Mouse (Mus musculus) retina, embryonic 14.5 days (tissue): ENCODE measurements around the gene Tfap2a.

Experiments used
- DNase-seq: peaks from one replicate; pipeline ENCODE4 v3.0.0-alpha.2; 2015; ENCODE audit warnings: low spot score

Gene Tfap2a

DNA sequence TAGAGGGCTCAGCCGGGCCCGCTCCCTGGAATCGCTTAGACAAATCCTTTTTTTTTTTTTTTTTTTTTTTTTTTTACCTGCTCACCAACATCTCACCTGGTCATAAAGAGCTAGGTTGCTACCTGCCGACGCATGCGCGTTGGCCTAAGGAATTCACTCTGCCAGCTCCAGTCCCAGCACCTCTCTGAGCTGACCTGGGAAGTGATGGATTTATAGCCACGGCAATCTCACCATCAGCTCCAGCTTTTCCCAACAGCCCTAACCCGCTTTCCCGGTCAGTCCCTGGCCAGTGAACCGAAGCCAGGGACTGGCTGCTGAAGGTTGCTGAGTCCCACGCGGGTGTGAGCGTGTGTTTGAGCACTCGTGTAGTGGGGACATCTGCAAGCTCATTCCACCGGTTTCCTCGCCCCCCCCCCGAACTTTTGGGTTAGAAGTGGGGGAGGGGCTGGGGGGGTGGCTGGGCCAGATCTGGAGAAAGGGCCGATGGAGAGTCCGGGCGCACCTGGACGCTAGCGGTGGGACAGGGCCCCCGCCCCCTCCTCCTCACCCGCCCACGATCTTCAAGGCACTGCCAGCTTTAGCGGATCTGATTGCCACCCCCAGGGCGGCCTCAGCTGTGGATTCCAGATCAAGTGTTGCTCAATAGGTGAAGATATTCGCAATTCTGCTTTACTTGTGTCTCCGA, at the start of gene Tfap2a:
Gene Tfap2a (minus strand): TSS at position 181 of the 685 bp plus-strand sequence.
- peak; percentile 49 for DNase-seq

DNA sequence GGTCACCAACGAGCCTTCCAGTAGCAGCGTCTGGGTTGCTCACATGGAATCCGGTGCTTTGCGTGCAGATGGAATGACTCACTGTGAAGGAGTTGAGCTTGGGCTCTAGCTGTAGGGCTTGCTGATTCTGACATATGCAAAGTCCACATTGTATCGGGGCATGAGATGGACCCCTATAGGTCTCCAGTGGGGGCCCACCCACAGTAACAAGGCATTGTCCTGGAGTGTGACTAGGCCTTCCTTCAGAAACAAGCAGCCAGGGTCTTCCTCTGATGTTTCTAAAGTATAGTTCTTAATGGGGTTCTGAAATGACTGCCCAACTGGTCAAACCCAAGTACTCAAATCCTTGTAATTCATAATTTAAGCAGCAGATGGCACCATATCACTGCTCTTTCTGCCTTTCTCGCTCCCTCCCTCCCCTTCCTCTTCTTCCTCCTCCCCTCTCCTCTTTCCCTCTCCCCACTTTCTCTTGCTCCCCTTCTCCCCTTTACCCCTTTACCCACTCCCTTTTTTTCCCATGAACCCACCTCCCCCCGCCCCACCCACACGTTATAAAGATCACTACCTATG, 46.1 kb upstream of the Tfap2a start:
- DNase-seq = peak; percentile 80

DNA sequence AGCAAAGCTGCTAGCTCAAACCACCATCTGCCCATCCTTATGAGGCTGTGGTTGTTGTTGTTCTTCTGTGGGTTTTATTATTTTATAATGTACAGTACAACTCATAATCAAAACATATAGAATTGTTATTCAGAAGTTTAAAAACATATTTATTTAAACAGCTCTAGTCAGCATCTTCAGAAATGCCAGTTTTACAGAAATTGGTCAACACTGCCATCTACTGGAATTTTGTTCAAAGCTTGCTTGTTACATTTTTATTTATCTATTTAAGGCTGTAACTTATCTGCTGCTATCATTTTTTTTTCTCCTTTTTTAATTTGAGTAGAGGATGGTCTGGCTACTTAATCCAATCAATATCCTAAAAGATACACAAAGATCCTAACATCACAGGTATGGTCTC, 19.8 kb upstream of the Tfap2a start:
- peak; percentile 75 for DNase-seq

DNA sequence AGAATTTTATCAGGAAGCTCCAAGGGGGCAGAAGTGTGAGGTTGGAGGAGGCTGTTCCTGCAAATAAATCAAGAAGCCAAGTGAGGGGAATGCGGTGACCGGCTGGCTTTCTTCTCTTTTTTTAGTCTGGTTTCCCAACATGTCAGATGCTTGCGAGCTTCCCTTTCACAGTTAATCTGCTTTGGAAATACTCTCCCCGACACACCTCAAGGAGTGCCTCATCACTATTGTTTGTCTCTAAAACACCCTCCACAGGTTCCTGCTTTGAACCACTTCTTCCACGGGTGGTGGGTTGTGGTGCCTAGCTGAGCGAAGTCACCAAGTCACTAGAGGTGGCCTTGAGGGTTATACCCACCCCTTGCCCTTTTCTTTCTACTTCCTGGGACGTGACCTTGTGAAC, 18.2 kb upstream of the Tfap2a start:
- DNase-seq = no peak

DNA sequence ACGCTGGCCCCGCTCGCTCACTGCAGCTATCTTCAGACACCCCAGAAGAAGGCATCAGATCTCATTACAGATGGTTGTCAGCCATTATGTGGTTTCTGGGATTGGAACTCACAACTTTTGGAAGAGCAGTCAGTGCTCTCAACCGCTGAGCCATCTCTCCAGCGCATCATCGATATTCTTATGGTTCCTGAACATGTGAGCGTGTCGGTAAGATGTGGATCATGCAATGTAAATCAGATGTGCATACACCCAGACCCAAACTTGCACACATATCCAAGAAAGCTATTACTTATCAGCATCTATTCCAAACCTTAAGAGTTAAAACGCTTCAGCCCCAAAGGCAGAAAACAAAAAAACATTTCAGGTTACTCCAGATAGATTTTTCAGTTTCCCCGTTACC, 15.9 kb upstream of the Tfap2a start:
- no peak for DNase-seq

DNA sequence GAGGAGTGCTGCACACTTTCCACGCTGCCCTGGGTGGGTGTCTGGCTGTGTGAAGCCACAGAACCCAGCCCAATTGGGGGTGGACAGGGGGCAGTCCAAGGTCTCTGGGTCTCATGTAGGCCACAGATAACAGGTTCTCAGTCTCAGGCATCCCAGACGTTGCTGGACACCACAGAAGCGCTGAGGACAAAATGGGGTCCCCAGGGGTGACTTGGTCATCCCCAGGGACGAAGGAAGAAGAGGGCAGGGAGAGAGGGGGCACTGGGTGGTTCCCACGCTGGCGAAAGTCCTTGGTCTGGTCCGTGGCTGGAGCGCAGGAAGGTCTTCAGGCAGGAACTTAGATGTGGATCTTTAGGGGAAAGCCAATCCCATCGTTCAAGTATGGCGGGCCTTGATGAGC, 13.7 kb upstream of the Tfap2a start:
- no peak for DNase-seq

DNA sequence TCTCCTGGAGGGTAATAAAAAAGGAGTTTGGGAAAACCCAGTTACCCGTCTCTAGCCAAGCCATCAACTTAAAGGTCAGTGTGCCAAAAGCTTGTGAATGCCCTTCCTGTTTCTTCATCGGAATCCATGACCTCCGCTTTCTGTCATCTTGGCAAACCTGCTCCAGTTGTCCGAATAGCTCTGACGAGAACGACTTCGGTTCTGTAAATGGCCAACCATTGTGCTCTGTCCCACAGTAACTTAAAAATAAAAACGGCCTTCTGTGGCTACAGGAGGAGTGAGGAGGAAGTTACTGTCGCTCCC, 11.4 kb upstream of the Tfap2a start:
- DNase-seq = no peak

DNA sequence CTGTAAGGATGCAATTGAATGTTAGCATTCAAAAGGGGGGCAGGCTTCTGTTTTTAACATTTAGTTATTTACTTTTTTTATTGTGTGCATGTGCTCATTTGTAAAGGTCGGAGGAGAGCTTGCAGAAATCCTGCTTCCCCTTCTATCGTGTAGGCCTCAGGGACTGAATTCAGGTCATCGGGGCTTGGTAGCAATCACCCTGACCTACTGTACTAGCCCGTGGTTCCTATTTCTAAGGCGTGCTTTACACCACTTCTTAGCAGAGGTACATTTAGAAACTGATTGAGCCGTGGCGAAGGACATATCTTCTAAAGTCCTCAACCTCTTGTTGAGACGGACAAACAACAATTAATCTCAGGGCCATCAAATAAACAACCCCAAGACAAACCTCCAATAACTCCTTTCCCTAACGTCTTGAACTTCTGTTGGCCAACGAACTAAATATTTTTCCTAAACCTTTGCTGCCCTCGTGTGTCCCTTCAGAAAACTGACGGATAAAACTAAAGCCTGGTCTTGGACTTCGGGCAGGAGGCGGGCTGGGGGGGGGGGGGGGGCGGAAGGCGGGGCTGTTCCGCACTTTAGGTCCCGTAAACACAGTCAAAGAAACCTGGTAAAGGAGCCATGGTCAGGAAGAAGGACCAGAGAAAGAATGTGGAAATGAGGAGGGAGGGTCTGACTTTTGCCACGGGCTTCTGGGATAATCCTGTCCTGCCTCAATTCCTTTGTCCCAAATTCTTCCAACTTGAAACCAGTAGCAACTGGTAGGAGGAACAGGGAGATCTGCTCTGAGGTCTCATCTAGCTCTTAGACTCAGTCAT, 10.8 kb upstream of the Tfap2a start:
- peak; percentile 86 for DNase-seq

DNA sequence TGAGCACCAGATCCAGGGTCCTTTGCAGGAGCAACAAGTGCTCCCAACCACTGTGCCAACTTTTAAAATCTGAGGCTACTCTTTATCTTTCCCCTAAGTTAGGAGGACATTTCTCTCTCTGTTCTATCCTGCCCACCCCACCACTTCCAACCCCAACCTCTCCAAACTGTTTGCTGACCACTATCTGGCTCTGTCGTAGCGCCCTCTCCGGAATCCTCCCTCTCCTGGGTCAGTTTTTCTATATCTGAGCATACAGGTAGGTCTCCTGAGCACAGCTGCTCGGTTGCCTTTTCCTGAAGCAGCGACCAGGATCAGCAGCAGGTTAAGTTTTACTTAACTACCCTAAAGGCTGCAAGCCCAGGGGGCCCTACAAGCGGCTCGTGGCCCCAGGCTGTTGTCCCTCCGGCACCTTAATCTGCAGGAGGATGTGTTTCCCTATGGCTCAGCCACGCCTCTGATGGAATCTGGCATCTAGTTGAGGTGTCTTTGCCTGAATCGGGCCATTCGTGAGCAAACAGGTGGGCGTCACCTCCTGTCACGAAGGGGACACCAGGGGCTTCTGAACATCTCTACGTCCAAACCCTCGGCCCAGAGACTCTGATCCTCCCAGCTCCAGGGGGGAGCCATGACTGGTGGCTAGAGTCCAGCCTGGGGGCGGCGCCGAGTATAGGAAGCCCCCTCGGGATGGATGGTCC, 6.1 kb upstream of the Tfap2a start:
- DNase-seq = no peak

DNA sequence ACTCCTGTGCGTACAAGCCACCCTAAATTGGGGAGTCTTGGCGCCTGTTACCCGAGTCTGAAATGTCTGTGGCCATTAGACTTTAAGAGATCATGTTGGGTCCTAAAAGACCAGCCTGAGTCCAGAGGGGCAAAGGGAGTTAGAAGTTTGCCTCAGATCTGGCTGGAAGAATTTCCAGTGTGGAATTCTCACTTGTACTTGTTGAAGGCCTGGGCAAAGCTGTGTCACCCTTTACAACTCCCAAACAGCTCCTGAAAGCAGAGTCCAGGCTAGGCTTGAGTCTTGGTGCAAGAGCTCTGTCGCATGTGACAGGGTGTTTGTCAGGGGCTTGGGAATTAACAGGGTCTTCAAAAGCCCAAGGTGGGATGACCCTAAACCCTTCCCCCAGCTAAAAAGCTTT, 5.0 kb upstream of the Tfap2a start:
- peak; percentile 17 for DNase-seq

DNA sequence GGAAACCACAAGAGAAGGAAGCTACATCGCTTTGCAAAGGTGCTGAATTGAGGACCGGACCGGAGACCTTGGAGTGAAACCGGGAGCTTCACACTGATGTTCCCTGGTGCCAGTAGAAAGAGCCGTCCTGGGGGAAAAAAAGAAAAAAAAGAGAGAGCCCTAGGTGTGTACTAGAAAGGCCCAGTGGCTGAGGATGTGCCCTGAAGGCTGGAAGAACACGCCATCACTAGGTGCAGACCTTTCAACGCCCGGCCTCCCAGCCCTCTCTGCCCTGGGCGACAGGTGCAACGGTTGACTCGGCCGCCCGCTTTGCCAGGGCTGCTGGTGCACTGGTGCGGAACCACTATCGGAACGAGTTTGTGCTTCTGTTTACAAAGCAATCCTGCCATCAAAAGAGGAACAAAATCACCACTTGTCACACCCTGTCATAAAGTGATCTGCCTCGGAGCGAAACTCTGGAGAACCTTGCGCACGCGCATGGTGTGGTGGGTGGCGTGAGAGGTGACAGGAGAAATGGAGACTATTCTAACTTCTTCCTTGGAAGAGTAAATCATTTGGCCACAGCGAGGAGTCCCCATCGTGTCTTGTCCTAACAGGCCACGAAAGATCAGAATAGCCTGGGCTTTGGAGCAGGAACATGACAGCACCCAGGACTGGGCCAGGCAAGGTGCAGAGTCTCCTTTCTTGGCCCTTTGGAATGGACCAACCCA, 3.8 kb upstream of the Tfap2a start:
- no peak for DNase-seq

DNA sequence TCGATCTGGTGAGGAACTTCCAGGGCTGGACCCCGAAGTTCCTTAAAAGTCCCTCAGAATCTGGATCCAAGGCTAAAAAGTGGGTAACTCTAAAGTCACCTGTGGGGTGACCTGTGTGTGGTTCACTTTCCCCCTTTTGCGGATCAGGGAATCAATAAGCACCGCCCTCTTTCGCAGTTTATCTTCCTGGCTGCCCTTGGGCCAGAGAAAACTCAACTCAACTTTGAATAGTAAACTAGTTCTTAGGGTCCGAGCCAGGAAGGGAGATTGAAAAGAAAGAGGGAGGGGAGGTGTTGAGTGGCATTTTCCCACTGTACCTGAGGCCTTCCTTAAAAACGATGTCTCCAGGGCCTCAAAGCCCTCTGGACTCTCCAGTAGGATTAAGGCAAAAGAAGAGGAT, 3.3 kb upstream of the Tfap2a start:
- DNase-seq = no peak

DNA sequence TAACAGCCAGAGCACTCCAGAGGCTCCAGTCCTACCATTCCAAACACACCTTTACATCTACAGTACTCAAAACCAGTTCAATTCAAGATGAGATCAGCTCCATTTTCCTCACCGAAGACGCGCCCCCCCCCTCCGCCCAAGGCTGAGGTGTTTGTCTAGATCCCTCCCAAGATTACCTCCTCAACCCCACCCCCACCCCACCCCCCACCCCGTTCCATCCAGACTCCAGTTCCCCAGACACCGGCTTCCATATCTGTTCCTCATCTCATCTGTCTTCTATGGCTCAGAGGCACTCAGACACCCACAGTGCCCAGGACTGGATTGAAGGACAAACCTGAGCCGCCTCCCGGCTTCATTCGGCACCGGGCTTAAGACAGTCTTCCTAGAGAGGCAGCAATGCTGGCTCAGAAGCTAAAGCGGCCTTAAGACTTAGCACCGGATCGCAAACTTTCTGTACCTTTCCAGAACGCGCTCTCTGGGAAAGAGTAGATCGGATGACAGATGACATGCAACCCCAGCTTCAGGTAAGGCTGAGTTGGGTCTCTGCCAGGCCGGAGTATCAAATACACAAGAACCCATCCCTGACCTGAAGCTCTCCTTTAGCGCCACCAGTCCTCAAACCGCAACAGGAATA, 2.7 kb upstream of the Tfap2a start:
- no peak for DNase-seq

DNA sequence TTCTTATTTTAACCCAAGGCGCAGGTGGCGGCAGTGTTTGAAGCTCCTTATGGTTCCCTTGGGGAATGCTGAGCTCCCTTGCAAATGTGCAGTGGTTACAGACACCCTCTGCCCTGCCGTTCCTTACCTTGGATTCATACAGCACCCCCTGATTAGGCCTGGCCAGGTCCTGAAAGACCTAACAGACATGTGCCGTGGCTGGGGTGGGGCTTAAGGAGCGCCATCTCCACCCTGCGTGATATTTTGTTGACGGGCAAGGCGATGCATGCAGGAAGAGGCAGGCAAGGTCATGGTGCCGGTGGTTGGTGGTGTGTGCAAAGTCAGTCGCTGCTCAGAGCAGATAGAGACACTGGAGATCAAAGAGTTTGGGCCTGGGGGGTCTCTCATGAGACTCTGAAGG, 1.7 kb upstream of the Tfap2a start:
- DNase-seq = no peak

DNA sequence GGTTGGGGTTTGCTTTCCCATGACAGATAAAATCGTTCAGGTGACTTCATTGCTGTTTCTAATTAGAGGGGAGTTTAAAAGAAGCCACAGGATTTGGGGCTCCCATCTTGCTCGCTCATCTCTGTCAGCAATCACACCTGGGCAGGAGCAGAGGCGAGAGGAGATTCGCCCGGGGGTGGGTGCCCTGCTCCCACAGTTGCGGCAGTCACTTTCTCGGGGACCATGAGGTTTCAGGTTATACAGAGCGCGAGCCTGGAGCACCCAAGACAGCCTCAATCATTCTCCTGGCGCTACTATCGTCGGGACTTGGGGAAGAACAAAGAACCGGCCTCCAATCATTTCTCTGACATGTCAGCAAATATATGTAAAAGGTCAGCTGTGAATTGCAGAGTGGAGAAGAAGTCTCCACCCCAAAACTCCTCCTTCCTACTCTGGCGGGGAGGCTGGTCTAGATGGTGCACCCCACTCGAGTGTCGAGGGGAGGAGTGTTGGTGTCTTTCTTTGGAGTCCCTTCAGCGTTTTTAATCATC, 1.0 kb upstream of the Tfap2a start:
- peak; percentile 8 for DNase-seq

DNA sequence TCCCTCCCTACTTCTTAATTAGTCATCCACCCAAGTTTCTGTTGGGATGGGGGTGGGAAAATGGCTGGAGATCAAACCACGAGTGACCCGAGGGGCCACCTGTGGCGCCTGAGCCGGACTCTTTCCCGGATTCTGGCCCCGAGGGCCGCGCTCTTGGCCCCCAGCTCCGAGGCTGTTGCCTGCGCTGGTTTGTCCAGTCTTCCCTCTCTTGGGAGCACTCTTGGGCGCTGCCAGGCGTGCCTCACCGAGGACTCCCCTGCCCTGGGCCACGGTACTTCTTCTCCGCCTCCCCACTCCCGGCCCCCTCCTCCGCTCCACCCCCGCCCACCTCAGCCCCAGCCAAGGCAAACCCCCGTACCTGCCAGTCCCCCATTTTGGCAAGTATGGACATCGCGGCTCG, 415 bp downstream of the Tfap2a start:
- peak; percentile 6 for DNase-seq

DNA sequence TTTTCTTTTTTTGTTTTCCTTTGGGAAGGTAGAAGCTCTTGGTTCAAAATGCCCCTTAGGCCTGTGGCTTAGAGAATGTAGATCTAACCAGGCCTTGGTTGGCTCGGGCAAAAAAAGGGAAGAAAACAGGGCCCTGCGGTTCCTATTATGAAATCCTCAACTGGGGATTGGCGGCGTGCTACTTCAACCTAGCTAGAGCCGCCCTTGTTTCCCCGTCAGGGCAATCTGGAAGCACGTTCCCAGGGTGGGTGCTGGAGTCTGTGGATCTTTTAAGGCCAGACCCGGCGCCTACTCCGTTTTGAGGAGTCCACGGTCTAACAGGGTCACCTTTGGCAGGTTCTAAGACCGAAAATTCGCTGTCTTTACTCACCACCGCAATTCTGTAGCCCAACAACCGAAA, 1.1 kb downstream of the Tfap2a start:
- DNase-seq = no peak

DNA sequence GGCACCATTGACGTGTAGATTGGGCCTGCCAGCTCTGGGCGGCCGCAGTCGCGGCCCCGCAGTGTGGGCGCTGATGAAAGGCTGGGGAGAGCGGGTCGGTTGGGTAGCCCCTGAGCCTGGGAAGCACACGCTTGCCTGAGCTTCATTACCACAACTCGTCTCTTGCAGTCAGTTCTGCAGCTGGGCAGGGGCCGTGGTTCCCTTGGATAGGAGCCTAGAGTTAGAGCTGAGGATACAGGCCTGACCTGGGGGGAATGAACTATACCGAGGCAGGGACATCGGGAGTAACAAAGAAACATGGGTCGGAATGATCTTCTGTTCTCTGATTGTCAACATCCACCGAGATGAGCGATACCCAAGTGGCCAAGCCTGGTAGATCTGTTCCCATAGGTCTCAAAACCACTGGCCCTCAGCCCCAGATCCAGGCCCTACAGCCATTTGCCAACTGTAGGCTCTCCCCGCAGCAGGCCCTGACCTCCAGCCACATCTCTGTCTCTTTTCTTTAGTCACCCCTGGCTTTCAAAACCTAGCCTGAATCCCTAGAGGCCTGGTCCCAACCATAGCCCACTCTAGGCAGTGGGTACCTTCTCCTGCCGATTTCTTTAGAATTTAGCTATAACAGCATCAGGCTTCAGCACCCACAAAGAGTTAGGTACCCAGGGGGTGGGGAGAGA, 1.9 kb downstream of the Tfap2a start:
- peak; percentile 28 for DNase-seq

DNA sequence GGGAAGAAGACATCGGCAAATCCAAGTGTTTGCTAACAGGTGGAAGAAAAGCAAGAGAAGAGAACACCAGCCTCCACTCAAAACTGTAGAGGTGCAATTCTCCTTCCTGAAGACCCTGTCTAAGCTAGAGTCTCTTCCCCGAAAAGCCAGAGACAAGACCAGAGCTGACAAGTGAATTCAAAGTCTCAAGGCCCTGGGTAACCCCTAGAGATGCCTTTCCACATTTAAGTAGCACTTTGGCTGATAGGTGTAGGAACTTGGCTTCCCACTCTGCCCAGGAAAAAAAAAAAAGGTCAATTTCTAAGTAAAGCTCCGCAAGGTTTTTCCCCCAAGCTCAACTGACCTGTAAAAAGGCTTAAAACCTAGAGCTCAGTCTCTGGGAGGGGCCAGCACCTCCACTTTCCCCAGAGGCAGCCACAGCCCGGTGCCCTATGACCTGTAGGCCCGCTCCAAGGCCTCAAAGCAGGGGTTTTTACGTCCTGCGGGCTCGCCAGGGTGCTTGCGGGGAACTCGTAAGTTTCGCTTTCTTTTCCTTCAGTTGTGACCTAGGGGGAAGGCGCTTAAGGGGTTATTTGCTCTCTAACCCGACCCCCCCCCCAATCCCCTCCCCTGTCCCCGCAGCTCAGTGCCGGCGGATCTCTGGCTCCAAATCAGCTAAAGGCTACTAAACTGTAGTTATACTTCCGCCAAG, 2.6 kb downstream of the Tfap2a start:
- peak; percentile 16 for DNase-seq

DNA sequence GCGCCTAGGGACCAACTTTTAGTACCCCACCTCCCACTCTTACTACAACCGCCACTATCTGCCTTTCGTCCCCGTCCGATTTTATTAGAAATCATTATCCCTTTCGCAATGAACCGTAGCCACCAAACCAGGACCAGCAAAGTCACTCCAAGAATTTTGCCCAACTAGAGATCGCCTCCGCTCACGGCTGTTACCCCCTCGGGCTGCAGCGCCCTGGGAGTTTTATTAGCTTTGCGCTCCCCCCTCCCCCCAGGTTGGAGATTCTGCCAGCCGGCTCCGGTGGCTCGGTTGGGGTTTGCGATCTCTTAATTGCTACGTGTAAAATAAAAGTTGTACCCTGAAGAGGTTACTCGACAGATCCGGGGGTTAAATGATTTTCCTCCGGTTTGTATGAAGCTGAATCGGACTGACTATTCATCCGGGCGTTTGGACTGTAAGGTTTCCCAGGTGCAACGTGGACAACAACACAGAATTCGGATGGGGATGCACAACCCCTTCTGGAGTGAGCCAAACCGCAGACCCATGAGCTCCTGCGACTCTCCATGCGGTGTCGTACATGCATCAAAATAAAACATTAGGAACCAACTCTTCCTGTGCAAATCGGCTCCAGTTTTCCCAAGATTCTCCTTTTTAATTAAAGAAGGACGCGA, 3.7 kb downstream of the Tfap2a start:
- DNase-seq = peak; percentile 21
